Mouse (Mus musculus): ENCODE data around the gene Jun.
A peak's percentile ranks its signal among the peaks of the same experiment; 100 is the strongest.

The Jun gene

GRCm38 (mm10) chr4:95031158-95031557 is 20.9 kb downstream of the Jun start:
- no peak for DNase-seq (ENCODE audit: low read depth, low spot score)

GRCm38 (mm10) chr4:95025847-95026600 is 26.0 kb downstream of the Jun start:
- peak; percentile 4 for DNase-seq (ENCODE audit: low read depth, low spot score)

- DNase-seq (ENCODE audit: low read depth, low spot score): no peak
Measured at GRCm38 (mm10) chr4:95023350-95023953, 28.6 kb downstream of the Jun start.

GRCm38 (mm10) chr4:95021649-95022637 is 30.1 kb downstream of the Jun start:
- no peak for DNase-seq (ENCODE audit: low read depth, low spot score)

GRCm38 (mm10) chr4:95020201-95020600 is 31.8 kb downstream of the Jun start:
- no peak for DNase-seq (ENCODE audit: low read depth, low spot score)

GRCm38 (mm10) chr4:95018221-95018620 is 33.8 kb downstream of the Jun start:
- no peak for DNase-seq (ENCODE audit: low read depth, low spot score)

GRCm38 (mm10) chr4:95012706-95013105 is 39.3 kb downstream of the Jun start:
- no peak for DNase-seq (ENCODE audit: low read depth, low spot score)

- DNase-seq (ENCODE audit: low read depth, low spot score): no peak
Measured at GRCm38 (mm10) chr4:95012256-95012655, 39.8 kb downstream of the Jun start.

GRCm38 (mm10) chr4:95008175-95009057 is 43.6 kb downstream of the Jun start:
- peak; percentile 49 for DNase-seq (ENCODE audit: low read depth, low spot score)

GRCm38 (mm10) chr4:95007759-95008158 is 44.3 kb downstream of the Jun start:
- DNase-seq (ENCODE audit: low read depth, low spot score): no peak

GRCm38 (mm10) chr4:95005251-95005830 is 46.7 kb downstream of the Jun start:
- DNase-seq (ENCODE audit: low read depth, low spot score): no peak

GRCm38 (mm10) chr4:95001043-95001775 is 50.8 kb downstream of the Jun start:
- no peak for DNase-seq (ENCODE audit: low read depth, low spot score)

- no peak for DNase-seq (ENCODE audit: low read depth, low spot score)
Measured at GRCm38 (mm10) chr4:95000147-95000546, 51.9 kb downstream of the Jun start.

GRCm38 (mm10) chr4:94999249-94999648 is 52.8 kb downstream of the Jun start:
- peak; percentile 22 for DNase-seq (ENCODE audit: low read depth, low spot score)
